Mouse (Mus musculus): Measurements from ENCODE around the gene Usp40.

The Usp40 gene

DNA sequence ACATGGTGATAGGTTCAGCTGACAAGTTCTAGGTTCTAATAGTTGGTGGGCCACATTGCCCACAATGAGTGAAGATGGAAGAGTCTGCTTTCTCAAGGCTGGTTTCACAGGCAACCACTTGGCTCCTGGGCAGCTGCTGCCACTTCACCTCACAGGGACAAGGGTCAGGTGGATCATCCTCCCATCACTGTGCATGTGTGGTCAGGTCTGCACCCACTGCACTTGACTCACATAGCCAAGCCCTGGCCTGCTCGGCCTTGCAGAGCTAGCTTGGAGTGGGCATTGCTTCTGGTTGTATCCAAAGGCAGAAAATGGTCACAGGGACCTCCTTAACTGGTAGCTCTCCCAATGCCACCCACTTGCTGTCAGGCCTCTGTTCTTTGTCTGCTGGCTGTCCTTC, 66.6 kb downstream of the Usp40 start:
- DNase-seq (ENCODE audit: low spot score): no peak

DNA sequence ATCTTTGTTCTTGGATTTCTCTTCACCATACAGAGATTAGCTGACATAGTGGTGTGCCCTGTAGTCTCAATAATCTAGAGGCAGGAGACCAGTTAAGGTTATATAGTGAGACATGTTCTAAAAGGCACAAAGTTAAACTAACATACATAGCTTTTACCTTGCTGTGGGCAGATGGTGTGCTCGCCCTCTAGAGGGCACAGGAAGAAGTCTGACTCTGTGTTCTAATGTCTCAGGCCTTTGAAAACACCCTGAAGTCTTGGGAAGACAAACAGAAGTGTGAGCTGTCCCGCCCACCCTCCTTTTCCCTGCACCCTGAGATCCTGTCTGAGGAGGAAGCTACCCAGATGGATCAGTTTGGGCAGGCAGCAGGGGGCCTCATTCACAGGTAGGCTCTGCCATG, 71.8 kb downstream of the Usp40 start:
- no peak for DNase-seq (ENCODE audit: low spot score)

DNA sequence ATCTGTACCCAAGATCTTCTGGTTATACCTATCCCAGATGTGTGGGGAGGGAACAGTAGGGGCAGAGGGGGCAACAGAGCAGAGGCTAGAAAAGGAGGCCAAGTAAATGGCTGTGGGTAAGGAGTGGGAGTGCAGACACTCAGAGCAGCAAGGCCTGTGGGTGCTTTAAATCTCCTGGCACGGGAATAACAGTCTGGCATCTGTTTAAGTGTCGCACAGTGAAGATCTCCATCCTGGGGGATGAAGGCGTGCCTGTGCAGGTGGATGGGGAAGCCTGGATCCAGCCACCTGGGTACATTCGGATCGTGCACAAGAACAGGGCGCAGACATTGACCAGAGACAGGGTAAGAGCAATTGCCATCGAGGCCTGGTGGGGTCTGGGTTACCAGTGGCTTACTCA, 72.3 kb downstream of the Usp40 start:
- no peak for DNase-seq (ENCODE audit: low spot score)

DNA sequence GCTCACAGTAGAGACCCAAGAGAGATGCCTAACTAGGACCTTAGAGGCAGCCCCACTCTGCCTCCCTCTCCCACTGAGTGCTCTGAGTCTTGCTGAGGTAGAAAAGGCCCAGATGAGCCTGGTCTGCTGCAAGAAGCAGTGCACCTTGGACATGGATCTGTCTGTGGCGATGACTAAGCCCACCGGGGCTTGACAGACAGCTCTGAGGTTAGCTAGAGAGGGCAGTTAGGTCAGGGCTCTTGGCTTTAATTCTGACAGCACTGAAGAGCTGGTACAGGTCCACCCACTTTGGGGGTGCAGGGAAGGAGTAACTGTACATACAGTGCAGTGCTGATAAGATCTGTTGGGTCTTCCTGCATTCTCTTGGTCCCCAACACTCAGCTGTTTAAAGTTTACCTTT, 72.8 kb downstream of the Usp40 start:
- DNase-seq (ENCODE audit: low spot score): no peak

DNA sequence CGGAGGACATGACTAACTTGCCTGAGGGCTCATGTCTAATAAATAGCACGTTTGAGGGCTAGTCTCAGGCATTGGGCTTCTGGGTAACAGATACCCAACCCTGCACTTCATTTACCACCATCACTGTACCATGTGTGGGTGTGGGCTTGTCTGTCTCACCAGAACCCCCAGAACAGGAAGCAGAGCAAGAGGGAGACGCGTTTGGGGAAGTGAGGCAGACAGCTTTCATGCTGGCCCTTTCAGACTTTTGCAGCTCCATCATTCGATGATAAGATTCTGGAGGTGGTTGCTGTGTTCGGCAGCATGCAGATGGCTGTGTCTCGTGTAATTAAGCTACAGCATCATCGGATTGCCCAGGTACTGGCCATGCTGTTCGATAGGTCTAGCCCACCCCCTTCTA, 73.3 kb downstream of the Usp40 start:
- DNase-seq (ENCODE audit: low spot score): no peak

DNA sequence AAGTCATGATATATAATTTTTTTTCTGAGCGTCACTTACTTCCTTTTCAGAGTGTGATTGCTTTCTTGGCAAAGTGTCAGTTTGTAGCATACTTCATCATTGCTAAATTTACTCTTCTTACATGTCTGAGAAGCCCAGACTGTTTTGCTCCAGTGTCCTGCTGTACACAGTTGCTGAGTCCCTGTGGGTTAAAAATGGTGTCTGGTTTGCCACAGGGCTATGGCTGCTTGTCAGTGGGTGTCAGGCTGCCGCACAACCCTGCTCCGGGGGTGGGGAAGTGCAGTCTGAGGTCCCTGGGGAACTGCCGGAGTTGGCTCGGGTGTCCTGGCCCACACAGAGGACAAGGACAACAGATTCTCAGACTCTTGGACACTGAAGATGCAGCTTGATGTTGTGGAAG, 75.3 kb downstream of the Usp40 start:
- DNase-seq (ENCODE audit: low spot score): no peak

DNA sequence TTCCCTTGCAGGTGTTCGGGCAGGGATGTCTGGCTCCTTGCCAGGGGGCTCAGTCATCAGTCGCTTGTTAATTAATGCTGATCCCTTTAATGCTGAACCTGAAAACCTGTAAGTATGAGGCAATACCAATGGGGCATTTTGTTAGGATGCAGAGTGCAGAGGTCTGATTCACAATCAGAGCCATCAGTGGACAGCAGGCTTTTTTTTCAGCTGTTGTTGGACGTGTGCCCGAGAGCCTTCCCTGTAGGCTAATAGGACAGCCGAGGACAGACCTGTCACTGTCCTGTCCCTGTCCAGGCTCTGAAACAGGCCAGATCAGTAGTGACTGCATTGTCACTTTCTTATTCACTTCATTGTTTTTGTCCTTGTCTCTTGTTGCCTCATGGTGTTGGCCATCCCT, 78.6 kb downstream of the Usp40 start:
- DNase-seq (ENCODE audit: low spot score): no peak

DNA sequence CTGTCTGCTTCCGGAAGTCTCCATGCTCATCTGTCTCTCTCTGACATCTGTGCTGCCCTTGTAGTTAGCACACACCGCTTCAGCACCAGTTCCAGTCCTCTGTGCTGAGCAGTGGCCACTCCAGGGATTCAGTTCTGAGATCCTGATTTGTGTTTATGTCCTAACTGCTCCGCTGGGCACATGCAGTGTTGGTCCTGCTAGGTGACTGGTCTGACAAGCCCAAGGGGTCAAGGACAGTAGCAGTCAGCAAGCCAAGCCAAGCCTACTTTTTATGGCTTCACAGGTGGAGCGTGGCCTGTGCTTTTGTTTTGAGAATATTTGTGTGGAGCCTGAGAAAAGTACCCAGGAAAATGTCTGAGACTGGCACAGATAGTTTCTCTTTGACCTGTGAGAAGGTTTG, 83.5 kb downstream of the Usp40 start:
- no peak for DNase-seq (ENCODE audit: low spot score)

DNA sequence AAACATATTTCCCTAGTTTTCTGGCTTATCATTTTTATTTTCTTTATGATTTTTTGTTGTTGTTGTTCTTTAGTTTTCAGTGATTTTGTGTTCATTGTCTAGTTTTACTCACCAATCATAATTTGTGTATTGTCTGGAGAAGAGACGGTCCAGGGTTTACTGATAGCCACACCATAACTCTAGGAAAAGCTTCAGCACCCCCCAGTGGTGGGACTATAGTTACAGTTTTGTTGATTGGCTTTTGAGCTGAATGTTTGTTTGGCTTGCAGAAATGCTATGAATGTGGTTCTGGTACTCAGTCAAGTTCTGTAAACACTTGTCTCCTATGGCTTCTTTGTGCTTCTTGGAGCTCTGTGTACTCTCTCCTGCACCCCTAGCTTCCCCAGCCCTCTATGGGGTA, 85.7 kb downstream of the Usp40 start:
- no peak for DNase-seq (ENCODE audit: low spot score)

DNA sequence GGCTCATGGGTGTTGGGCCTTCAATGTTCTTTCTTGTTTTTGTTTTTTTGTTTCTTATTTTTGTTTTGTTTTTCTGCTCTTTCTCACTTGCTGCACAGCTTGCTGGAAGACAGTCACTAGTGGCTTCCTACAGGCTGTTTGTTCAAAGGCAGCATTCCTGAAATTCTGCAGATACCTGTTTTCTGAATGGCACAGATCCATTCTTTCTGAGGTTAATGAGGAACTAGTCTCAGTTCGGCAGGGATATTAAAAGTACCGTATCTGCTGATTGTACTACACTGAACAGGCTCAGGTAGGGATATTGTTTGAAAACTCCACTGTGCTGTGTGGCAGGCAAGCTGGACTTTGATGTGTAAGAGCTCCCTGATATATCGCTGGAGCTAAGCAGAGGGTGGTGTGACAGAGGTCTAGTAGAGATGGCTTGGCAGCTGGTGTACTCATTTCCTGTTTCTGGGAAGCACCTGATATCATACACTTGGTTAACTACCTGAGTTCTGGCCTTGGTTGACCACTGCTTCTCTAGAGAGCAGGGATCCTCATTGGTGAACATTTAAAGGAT, 88.2 kb downstream of the Usp40 start:
- no peak for DNase-seq (ENCODE audit: low spot score)

DNA sequence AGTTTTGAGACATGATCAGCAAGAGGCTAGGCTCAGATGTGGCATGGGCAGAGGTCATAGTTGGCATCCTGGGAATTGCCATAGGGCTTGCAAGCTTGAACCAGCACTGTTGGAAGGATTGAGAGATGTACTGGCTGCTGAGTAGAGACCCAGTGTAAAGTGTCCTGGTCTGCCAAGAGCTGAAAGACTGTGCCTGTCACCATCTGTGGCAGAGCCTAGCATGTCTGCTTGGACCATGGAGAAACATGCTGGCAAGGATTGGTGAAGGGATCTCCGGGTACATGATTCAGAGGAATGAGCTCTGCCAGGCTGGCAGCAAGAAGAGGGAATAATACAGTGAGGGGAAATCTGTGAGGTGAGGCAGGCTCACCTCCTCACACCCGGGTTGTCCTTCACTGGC, 90.3 kb downstream of the Usp40 start:
- DNase-seq (ENCODE audit: low spot score): no peak

DNA sequence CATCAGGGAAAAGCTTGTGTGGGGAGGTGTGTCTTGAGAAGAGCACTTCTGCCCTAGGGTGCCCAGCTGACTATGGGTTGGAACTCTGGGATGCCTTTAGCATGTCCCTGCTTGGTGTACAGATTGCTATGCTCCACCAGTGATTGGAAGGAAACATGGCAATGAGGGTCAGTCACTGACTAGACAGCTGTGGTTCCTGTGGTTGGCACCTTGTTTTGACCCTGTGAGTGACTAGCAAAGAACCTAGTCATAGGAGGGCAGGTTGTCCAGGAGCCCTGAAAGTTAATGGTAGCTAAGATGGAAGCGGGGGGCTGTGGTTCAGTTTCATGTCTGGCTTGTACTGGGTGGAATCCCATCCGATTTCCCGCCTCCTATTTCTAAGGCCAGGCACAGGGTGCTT, 91.0 kb downstream of the Usp40 start:
- no peak for DNase-seq (ENCODE audit: low spot score)

DNA sequence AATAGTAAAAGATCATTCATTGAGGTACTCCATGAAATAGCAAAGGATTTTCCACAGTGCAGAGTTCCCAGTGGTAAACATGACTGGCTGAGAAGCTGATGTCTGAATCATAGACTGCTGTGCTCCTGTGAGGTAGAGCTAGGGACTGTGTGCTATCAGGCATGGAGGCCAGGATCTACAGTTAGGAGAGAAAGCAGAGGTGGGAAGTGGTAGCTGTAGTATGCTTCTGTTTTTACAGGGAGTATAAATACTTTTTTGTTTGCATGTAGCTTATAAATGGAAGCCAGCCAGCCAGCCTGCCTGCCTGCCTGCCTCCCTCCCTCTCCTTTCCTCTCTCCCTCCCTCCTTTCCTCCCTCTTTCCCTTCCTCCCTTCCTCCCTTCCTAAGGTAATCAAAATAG, 95.0 kb downstream of the Usp40 start:
- DNase-seq (ENCODE audit: low spot score): no peak

DNA sequence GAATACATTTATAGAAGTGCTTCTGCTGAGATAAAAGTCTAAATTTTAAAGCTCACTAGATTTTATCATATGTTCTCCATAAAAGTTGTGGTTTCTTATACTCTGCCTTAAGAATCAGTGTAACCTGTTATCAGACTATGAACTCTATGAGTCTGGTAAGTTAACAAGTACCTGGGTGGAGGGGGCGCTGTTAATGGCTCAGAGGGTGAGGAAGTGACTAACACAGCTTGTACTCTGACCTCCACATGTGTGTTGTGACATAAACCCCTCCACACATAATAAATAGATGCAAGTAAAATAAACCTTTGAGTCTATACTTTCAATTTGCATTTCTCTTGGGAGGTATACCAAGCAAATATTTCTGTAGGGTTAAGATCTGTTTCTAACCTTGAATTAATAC, 97.9 kb downstream of the Usp40 start:
- no peak for DNase-seq (ENCODE audit: low spot score)

DNA sequence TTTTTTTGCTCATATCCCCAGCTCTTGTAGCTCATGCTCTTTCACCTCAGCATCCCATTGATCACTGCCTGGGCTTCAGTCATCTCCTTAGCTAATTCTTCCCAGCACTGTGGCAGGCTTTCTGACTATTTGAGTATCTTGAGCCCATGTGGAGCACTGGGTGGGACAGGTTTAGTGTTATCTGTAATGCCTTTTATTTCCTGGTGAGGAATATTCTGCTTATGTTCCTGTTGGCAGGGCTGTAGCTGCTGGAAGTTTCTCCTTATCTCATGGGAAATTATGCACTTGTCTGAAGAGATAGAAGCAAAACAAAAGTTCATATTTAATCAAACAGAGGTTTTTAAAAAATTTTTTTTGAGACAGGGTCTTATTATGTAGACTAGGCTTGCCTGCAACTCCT, 98.8 kb downstream of the Usp40 start:
- DNase-seq (ENCODE audit: low spot score): no peak

DNA sequence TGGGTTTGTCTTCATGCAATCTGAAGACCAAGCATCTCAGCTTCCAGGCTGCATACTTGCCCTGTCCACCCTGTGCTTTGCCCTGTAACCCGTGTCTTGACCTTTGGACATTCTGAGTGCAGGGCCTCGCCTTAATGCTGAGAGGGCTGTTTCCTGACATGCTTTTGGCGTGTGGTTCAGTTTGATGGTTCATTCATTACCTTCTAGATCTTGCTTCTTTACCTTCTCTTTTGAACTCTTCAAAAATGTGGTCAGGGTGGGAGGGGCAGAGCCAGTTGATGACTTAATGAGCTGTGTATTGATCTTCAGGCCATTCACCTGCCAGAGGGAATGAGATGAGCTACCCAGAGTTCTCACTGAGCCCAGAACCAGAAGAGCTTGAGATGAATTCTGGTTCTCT, 99.6 kb downstream of the Usp40 start:
- no peak for DNase-seq (ENCODE audit: low spot score)

DNA sequence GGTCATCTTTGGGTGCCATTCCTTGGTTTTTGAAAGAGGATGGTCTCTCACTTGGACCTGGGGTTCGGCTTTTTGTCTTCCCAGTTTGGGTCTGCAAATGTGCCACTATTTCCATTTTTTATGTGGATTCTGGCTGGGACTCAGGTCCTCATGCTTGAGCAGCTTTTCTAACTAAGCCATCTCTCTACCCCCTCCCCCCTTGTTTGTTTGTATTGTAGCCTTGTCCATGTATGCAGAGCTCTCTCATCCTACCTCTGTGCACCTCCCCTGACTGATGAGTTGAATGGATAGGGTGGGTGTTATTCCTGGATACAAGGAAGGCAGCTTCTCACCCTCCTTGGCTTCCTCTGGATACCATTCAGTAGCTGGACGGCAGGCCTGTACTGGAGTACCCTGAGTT, 100.3 kb downstream of the Usp40 start:
- DNase-seq (ENCODE audit: low spot score): no peak

DNA sequence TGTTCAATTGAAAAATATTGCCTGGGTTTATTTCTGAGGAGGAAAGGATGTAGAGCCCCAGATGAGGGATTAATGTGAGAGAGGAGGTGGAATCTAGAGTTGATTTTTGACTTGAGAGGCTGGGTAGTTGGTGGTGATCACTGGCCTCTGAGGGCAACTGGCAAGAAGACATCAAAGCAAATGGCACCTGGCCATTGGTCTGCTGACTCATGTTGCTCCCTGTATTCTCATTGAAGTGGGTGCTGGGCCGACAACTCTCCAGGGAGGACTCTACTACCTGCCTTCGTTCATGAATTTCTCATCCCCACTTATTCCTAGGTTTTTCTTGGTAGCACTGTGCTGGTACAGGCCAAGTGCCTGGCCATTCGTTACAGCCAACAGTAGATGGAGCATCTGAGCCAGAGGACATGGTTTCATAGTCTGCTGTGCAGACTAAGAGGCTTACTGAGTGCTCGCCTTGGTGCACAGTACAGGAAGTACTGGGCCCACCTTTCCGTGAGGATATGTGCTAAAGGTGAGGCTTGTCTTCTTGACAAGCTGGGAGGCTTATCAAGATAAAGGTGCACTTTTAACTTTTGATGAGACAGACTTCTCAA, 101.9 kb downstream of the Usp40 start:
- DNase-seq (ENCODE audit: low spot score): no peak

DNA sequence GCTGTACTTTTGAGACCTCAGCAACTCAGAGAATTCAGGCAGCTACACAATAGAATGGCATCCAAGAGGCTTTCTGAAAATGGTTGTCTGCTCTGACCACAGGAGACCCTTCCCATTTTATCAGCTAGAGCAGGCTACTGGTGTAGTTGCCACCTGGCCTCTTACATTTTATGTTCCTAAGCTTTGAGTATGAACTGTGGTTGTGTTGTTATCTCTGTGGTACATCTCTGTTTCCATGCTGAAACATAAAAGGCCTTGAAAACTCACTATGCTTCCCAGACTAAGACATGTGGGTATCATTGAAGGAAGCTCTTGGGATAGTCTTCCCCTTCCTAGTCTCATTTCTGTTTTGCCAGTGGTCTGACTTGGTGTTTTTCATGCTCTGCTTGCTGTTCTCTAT, 106.2 kb downstream of the Usp40 start:
- no peak for DNase-seq (ENCODE audit: low spot score)

DNA sequence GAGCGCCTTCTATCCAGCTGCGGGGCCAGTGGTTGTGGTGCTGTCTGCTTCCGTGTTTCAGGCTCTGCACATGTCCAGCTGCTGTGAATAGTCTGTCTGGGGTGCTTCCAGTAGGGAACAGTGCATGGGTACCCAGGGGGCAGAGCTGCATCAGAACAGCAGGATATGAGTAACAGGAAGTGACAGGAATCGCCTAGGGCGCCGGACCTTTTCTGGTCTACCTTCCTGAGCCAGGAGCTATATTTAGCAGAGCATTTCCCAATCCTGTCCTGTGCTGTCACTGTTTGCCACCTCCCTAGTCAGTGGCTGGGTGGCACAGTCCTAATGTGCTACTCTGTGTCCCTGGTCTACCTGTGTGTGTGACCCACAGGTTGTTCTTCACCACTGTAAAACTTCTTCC, 107.4 kb downstream of the Usp40 start:
- DNase-seq (ENCODE audit: low spot score): no peak

DNA sequence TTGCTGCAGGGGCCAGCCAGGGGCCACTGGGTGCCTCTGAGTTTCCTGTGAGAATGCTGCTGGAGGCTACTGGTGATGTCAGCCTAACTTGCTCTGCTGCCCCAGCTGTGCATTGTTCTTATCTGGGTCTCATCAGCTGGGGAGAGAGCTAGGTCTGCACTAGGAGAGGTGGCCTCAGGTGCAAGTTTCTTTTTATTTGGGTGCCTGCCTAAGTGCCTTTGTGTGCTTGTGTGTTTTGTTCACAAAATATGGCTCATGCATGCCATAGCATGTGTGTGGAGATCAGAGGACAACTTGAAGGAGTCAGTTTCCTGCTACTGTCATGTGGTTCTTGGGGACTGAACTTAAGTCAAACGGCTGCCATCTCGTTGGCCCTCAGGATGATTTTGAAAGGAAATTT, 108.7 kb downstream of the Usp40 start:
- DNase-seq (ENCODE audit: low spot score): no peak

DNA sequence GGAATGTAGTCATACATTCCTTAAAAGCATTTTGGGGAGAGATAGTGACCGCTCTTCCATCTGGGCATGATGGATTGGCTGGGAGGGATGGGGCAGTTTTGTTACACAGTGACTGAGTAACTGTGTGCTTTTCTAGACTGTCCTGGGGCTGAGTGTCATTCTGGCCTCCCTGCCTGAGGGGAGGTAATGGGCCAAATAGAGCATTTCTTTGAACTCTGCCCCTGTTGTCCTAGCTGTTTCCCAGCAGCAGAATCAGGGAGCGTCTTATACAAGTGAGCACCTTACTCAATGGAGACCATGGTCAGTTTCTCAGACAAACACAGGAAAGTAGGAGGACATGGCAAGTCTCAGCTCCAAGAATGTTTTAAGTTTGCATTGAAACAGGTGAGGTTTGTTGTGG, 111.4 kb downstream of the Usp40 start:
- DNase-seq (ENCODE audit: low spot score): no peak
